Mouse (Mus musculus): Measurements from ENCODE around the gene Krt36. TPM values are rescaled to one million over a fixed set of nuclear protein-coding genes. Genes with fewer than 3 reads are reported as not detected.

Krt36 gene
- not detected for polyA plus RNA-seq (2014; fragmentation: Illumina TruSeq; extraction: RNeasy Lipid Tissue Mini Kit (QIAGEN cat#74804); ENCODE audit: low read depth, low replicate concordance)

DNA sequence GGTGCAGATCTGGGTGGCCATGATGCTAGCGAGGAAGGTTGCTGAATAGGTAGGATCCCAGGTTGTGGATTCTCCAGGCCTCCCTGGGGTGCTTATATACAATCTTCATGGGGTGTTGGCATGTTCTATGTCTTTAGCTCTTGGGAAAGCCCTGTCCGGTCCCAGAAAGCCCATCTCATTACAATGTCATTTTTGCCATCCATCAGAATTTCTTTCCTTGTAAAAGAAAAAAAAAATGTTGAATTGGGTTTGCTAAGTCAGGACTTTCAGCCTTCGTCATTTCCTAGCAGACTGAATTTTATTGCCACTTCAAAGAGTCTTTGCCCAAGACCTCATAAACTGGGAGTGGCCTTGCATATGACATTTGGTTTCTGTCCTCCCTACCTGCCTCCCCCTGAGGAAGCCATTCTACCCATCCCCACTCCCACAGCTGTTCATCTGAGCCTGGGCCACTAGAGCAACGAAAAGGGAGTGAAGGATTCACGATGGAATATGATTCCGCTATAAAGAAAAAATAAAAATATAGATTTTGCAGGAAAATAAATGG lies at the start of gene Krt36:
Krt36 (minus strand) TSS at position 51 of the 547 bp plus-strand sequence.

DNA sequence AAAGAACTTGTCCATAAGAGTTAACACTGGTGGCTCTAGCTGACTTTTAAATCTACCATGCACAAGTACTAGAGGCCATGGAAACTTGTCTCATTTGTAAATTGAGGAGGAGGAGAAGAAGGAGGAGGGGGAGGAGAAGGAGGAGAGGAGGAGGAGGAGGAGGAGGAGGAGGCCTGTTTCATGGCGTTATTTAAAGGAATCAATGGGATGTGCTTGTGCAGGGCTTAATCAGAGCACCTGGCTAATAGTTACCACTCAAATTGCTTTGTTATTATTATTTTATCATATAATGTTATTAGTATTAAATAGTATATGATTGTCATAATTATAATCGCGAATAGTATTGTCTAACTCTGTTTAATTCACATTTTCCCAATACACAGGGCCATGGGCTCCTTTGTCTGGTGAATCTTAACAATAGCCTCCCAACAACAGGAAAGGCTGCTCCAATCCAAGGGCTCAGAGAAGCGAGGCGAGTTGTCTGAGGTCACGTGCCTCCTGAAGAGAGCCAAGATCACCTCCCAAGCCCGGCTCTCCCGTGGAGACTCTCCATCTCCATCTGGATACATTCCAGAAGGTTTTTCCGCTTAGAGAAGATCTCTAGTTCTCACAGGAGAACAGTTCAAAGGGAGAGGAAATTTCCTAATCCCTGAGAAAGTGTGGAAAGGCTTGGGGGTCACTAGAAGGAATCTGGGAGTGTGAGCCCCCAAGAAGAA lies 43.3 kb upstream of the Krt36 start, which contains the start of gene Krt19:
Krt19 (minus strand) TSS at position 51 of the 716 bp plus-strand sequence.

DNA sequence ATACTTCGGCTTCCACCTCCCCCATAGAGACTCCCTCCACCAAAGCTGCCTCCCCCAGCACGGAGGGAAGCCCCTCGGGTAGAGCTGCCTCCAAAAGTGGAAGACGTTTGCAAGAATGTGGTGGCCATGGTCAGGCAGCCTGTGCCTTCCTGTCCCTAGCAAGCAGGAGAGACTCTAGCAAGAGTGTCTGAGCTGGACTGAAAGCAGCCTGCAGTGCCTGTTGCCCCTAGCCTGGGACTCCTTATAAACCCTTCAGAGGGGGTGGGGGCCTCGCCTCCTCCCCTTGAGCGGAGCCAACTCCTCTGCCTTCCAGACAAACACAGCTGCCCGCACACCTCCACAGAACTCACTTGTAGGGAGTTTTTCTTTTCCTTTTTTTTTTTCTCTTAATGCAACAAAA lies 30.3 kb upstream of the Krt36 start, which contains the start of gene Krt15:
Krt15 (minus strand) TSS at position 198 of the 400 bp plus-strand sequence.

DNA sequence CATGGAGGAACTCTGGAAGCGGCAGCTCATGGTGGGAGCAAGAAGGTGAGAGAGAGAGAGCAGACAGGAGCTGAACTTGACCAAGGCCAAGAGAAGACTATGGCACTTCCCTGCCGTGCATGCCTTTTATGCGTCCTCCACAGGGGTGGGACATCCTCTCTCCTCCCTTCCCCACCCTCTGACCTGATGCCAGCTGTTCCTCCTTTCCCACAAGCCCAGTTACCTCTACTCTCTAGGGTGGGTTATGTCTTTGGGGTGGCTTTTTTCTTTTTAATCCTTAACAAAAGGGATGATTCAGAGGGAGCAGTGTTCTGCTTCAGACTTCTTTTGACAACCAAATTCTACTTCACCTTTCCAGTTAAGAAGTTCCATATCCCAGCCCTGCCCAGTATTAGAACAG lies 16.0 kb upstream of the Krt36 start, which contains the start of gene Krt13:
Krt13 (minus strand) TSS at position 101 of the 400 bp plus-strand sequence.

GRCm38 (mm10) chr11:100096141-100096540 lies 9.3 kb downstream of the Krt36 start, which contains the start of gene Krt35:
Gene Krt35, minus strand, starts transcription at chr11:100096241.

GRCm38 (mm10) chr11:100087861-100088260 lies 17.6 kb downstream of the Krt36 start, which contains the start of gene Krt32:
Gene Krt32, minus strand, starts transcription at chr11:100088226.

Other genes with a start within 250 kb of the Krt36 start
- not detected for gene Gm11568, start 247.7 kb downstream of the Krt36 start, polyA plus RNA-seq (2014; fragmentation: Illumina TruSeq; extraction: RNeasy Lipid Tissue Mini Kit (QIAGEN cat#74804); ENCODE audit: low read depth, low replicate concordance)
- not detected for gene Gm11559, start 241.2 kb downstream of the Krt36 start, polyA plus RNA-seq (2014; fragmentation: Illumina TruSeq; extraction: RNeasy Lipid Tissue Mini Kit (QIAGEN cat#74804); ENCODE audit: low read depth, low replicate concordance)
- not detected for gene Krtap9-1, start 232.2 kb downstream of the Krt36 start, polyA plus RNA-seq (2014; fragmentation: Illumina TruSeq; extraction: RNeasy Lipid Tissue Mini Kit (QIAGEN cat#74804); ENCODE audit: low read depth, low replicate concordance)
- not detected for gene Gm11567, start 226.4 kb downstream of the Krt36 start, polyA plus RNA-seq (2014; fragmentation: Illumina TruSeq; extraction: RNeasy Lipid Tissue Mini Kit (QIAGEN cat#74804); ENCODE audit: low read depth, low replicate concordance)
- not detected for gene Krtap31-1, start 197.7 kb downstream of the Krt36 start, polyA plus RNA-seq (2014; fragmentation: Illumina TruSeq; extraction: RNeasy Lipid Tissue Mini Kit (QIAGEN cat#74804); ENCODE audit: low read depth, low replicate concordance)
- gene Gm11565, start 190.9 kb downstream of the Krt36 start, polyA plus RNA-seq (2014; fragmentation: Illumina TruSeq; extraction: RNeasy Lipid Tissue Mini Kit (QIAGEN cat#74804); ENCODE audit: low read depth, low replicate concordance), result not detected
- gene Krtap31-2, start 169.3 kb downstream of the Krt36 start, polyA plus RNA-seq (2014; fragmentation: Illumina TruSeq; extraction: RNeasy Lipid Tissue Mini Kit (QIAGEN cat#74804); ENCODE audit: low read depth, low replicate concordance), result not detected
- gene Krtap9-5, start 157.2 kb downstream of the Krt36 start, polyA plus RNA-seq (2014; fragmentation: Illumina TruSeq; extraction: RNeasy Lipid Tissue Mini Kit (QIAGEN cat#74804); ENCODE audit: low read depth, low replicate concordance), result not detected
- not detected for gene Krtap29-1, start 126.6 kb downstream of the Krt36 start, polyA plus RNA-seq (2014; fragmentation: Illumina TruSeq; extraction: RNeasy Lipid Tissue Mini Kit (QIAGEN cat#74804); ENCODE audit: low read depth, low replicate concordance)
- gene Krtap16-1, start 119.0 kb downstream of the Krt36 start, polyA plus RNA-seq (2014; fragmentation: Illumina TruSeq; extraction: RNeasy Lipid Tissue Mini Kit (QIAGEN cat#74804); ENCODE audit: low read depth, low replicate concordance), result not detected
- not detected for gene Krtap17-1, start 111.6 kb downstream of the Krt36 start, polyA plus RNA-seq (2014; fragmentation: Illumina TruSeq; extraction: RNeasy Lipid Tissue Mini Kit (QIAGEN cat#74804); ENCODE audit: low read depth, low replicate concordance)
- not detected for gene Krt33a, start 89.4 kb downstream of the Krt36 start, polyA plus RNA-seq (2014; fragmentation: Illumina TruSeq; extraction: RNeasy Lipid Tissue Mini Kit (QIAGEN cat#74804); ENCODE audit: low read depth, low replicate concordance)
- gene Krt33b, start 75.8 kb downstream of the Krt36 start, polyA plus RNA-seq (2014; fragmentation: Illumina TruSeq; extraction: RNeasy Lipid Tissue Mini Kit (QIAGEN cat#74804); ENCODE audit: low read depth, low replicate concordance), result not detected
- gene Krt34, start 64.1 kb downstream of the Krt36 start, polyA plus RNA-seq (2014; fragmentation: Illumina TruSeq; extraction: RNeasy Lipid Tissue Mini Kit (QIAGEN cat#74804); ENCODE audit: low read depth, low replicate concordance), result not detected
- gene Krt31, start 55.1 kb downstream of the Krt36 start, polyA plus RNA-seq (2014; fragmentation: Illumina TruSeq; extraction: RNeasy Lipid Tissue Mini Kit (QIAGEN cat#74804); ENCODE audit: low read depth, low replicate concordance), result not detected
- gene Krt32, start 17.4 kb downstream of the Krt36 start, polyA plus RNA-seq (2014; fragmentation: Illumina TruSeq; extraction: RNeasy Lipid Tissue Mini Kit (QIAGEN cat#74804); ENCODE audit: low read depth, low replicate concordance), result not detected
- gene Krt35, start 9.4 kb downstream of the Krt36 start, polyA plus RNA-seq (2014; fragmentation: Illumina TruSeq; extraction: RNeasy Lipid Tissue Mini Kit (QIAGEN cat#74804); ENCODE audit: low read depth, low replicate concordance), result not detected
- not detected for gene Krt13, start 15.9 kb upstream of the Krt36 start, polyA plus RNA-seq (2014; fragmentation: Illumina TruSeq; extraction: RNeasy Lipid Tissue Mini Kit (QIAGEN cat#74804); ENCODE audit: low read depth, low replicate concordance)
- not detected for gene Krt15, start 30.3 kb upstream of the Krt36 start, polyA plus RNA-seq (2014; fragmentation: Illumina TruSeq; extraction: RNeasy Lipid Tissue Mini Kit (QIAGEN cat#74804); ENCODE audit: low read depth, low replicate concordance)
- gene Krt19, start 43.0 kb upstream of the Krt36 start, polyA plus RNA-seq (2014; fragmentation: Illumina TruSeq; extraction: RNeasy Lipid Tissue Mini Kit (QIAGEN cat#74804); ENCODE audit: low read depth, low replicate concordance), result not detected
- gene Krt9, start 87.6 kb upstream of the Krt36 start, polyA plus RNA-seq (2014; fragmentation: Illumina TruSeq; extraction: RNeasy Lipid Tissue Mini Kit (QIAGEN cat#74804); ENCODE audit: low read depth, low replicate concordance), result not detected
- not detected for gene Krt14, start 101.9 kb upstream of the Krt36 start, polyA plus RNA-seq (2014; fragmentation: Illumina TruSeq; extraction: RNeasy Lipid Tissue Mini Kit (QIAGEN cat#74804); ENCODE audit: low read depth, low replicate concordance)
- not detected for gene Krt16, start 143.3 kb upstream of the Krt36 start, polyA plus RNA-seq (2014; fragmentation: Illumina TruSeq; extraction: RNeasy Lipid Tissue Mini Kit (QIAGEN cat#74804); ENCODE audit: low read depth, low replicate concordance)
- not detected for gene Krt17, start 155.4 kb upstream of the Krt36 start, polyA plus RNA-seq (2014; fragmentation: Illumina TruSeq; extraction: RNeasy Lipid Tissue Mini Kit (QIAGEN cat#74804); ENCODE audit: low read depth, low replicate concordance)
- gene Krt42, start 164.2 kb upstream of the Krt36 start, polyA plus RNA-seq (2014; fragmentation: Illumina TruSeq; extraction: RNeasy Lipid Tissue Mini Kit (QIAGEN cat#74804); ENCODE audit: low read depth, low replicate concordance), result not detected
- 1,293 TPM for gene Eif1, start 214.3 kb upstream of the Krt36 start, polyA plus RNA-seq (2014; fragmentation: Illumina TruSeq; extraction: RNeasy Lipid Tissue Mini Kit (QIAGEN cat#74804); ENCODE audit: low read depth, low replicate concordance)
- gene Gast, start 228.8 kb upstream of the Krt36 start, polyA plus RNA-seq (2014; fragmentation: Illumina TruSeq; extraction: RNeasy Lipid Tissue Mini Kit (QIAGEN cat#74804); ENCODE audit: low read depth, low replicate concordance), result not detected